Mouse (Mus musculus) stomach, postnatal 0 days (tissue): Measurements from ENCODE around the gene Cyp2t4. TPM values are rescaled to one million over a fixed set of nuclear protein-coding genes. Genes with fewer than 3 reads are reported as not detected.

ENCODE experiments used
- ATAC-seq: fragments of 200-750 bp; cut with Nextera tagmentation; 2 replicates; pipeline ENCODE4 v1.8.0; 2017; ENCODE audit not compliant: low FRiP score, low TSS enrichment
- DNase-seq: peaks from one replicate; pipeline ENCODE4 v3.0.0-alpha.2; 2016; ENCODE audit warnings: low spot score
- H3K27ac ChIP-seq: fragments of 300-500 bp; sonication (generic); replicated peaks from 2 replicates; pipeline ENCODE4 v1.5.1; 2014; ENCODE audit warnings: mild to moderate bottlenecking, control low read depth
- H3K27me3 ChIP-seq: fragments of 300-500 bp; sonication (generic); 2 replicates; pipeline ENCODE4 v1.6.1; 2014; ENCODE audit warnings: low read length; ENCODE audit not compliant: control insufficient read depth, insufficient read depth
- H3K36me3 ChIP-seq: fragments of 300-500 bp; sonication (generic); 2 replicates; pipeline ENCODE4 v1.6.1; 2014; ENCODE audit warnings: low read length, mixed read lengths; ENCODE audit not compliant: control insufficient read depth, insufficient read depth
- H3K4me1 ChIP-seq: fragments of 300-500 bp; sonication (generic); replicated peaks from 2 replicates; pipeline ENCODE4 v1.6.1; 2014; ENCODE audit warnings: antibody characterized with exemption; ENCODE audit not compliant: control insufficient read depth, insufficient read depth
- H3K4me2 ChIP-seq: fragments of 300-500 bp; sonication (generic); replicated peaks from 2 replicates; pipeline ENCODE4 v1.6.1; 2014; ENCODE audit warnings: low read depth, mild to moderate bottlenecking, control low read depth, moderate library complexity
- H3K4me3 ChIP-seq: fragments of 300-500 bp; sonication (generic); 2 replicates; pipeline ENCODE4 v1.5.1; 2014; ENCODE audit warnings: low read depth, low read length, control low read depth
- H3K9ac ChIP-seq: fragments of 300-500 bp; sonication (generic); 2 replicates; pipeline ENCODE4 v1.6.1; 2014; ENCODE audit warnings: mild to moderate bottlenecking, low read length, control low read depth, mixed read lengths
- H3K9me3 ChIP-seq: fragments of 300-500 bp; sonication (generic); 2 replicates; pipeline ENCODE4 v1.6.1; 2016; ENCODE audit warnings: low read length; ENCODE audit not compliant: control insufficient read depth
- CTCF ChIP-seq: IDR thresholded peaks from 2 replicates; pipeline ENCODE4 v1.5.1; 2016; ENCODE audit warnings: antibody characterized with exemption, low read depth, mild to moderate bottlenecking, moderate library complexity
- EP300 ChIP-seq: optimal IDR thresholded peaks from 2 replicates; pipeline ENCODE3; 2016; ENCODE audit warnings: antibody characterized with exemption
- WGBS: fragments of 180-500 bp; shearing (Covaris S2); extraction: QIAGEN DNeasy Blood & Tissue Kit; methylation state at CpG from one replicate; pipeline ENCODE4 v1.1.7; 2014; 5-methylcytosine and 5-hydroxymethylcytosine counted together
- polyA plus RNA-seq: library from polyadenylated mRNA; unstranded; fragments of >200 nt; fragmentation: Nextera tagmentation; extraction: Ambion mirVana; gene quantifications from 2 replicates; pipeline ENCODE4 v1.2.1, GENCODE M21; 2015

Gene Cyp2t4
- 0.11 TPM in 1 of 2 replicates, not detected in the other for polyA plus RNA-seq

DNA sequence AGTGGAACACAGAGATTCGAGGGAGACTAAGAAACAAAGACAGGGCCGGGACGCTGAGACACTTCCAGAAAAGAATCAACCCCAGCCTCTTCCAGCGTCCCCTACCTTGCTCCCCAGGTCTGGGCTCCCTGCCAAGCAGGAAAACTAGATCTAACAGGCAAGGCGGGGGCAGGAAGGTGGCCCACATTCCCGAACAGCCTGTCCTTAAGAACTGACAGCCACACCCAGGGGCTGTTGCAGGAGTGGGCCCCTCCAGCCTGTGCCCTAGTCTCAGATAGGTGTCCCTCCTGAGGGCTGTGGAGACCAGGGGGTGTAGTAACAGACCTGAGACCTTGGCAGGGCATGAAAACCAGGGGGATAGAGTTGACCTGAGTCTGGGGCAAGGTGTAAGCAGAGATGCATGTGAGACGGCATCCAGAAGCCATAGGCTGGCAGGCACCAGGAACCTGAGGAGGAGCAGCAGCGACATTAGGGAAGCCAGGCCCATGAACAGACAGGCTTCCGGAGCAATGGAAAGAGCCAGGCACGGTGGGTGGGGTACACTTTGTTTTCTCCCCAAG, at the start of gene Cyp2t4:
Cyp2t4 (plus strand) TSS at position 510 of the 560 bp plus-strand sequence.
- TF ChIP-seq EP300, result no peak
- TF ChIP-seq CTCF, result no peak
- Histone ChIP-seq H3K4me3 (no peak within 1 kb of the TSS), H3K4me2 (no peak within 1 kb of the TSS), H3K27me3 (no peaks in the 10 kb centered on the region), H3K9ac (peak within 1 kb of the TSS; percentile 41; the same call in 1 of the 2 replicates), H3K36me3 (peaks cover 2% of the 10 kb centered on the region), H3K27ac (peak within 1 kb of the TSS; percentile 82), H3K9me3 (no peaks in the 10 kb centered on the region), H3K4me1 (no peaks in the 10 kb centered on the region)
- peak; percentile 80 for ATAC-seq
- DNase-seq, result peak; percentile 81
- whole genome bisulfite sequencing, result 32% methylated on average over 10 of the region's 10 CpGs

DNA sequence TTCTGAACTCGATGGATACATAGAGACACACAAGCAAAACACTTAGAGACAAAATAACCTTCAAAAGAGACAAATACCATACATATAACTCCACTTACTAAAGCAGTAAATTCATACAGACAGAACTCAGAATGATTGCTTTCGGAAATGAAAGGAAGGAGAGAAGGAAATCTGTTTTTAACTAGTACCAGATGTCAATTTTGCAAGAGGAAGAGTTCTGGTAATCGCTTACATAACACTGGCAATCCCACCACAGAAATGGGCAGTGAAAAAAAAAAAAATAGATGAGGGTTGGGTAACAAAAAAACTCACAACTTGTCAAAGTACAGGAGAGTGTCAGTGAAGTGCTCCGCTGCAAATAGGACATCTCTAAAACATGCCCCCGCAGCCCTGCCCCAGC, 48.6 kb upstream of the Cyp2t4 start:
- Histone ChIP-seq H3K4me3 (no peak overlapping the region), H3K4me2 (no peak overlapping the region), H3K36me3 (no peaks in the 10 kb centered on the region), H3K27me3 (no peaks in the 10 kb centered on the region), H3K9me3 (no peaks in the 10 kb centered on the region), H3K27ac (no peak overlapping the region), H3K4me1 (no peaks in the 10 kb centered on the region), H3K9ac (no peak overlapping the region)
- DNase-seq (no peak), ATAC-seq (no peak)
- TF ChIP-seq EP300 (no peak), CTCF (no peak)
- 77% methylated on average over 5 of the region's 5 CpGs for WGBS

DNA sequence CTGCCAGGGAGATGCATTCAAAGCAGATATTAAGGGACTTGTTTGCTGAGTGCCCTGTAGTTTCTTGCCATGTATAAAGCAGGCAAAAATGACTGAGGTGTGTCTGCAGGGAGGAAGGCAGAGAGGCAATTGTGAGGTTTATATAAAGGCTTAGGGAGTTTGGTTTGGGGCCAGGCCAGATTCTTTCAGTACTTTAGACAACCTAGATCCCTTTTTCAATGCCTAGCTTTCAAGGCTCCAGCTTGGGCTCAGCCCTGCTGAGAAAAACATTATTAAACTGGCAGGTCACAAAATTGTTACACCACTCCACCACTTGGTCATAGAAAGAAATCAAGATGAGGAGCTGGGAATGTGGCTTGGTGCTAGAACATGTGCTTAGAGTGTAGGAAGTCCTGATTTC, 43.2 kb upstream of the Cyp2t4 start:
- no peak for TF ChIP-seq EP300
- no peak for TF ChIP-seq CTCF
- no peak overlapping the region for H3K4me3 ChIP-seq
- H3K9me3 ChIP-seq, result no peaks in the 10 kb centered on the region
- DNase-seq (no peak), ATAC-seq (no peak)
- H3K27me3 ChIP-seq, result no peaks in the 10 kb centered on the region
- no peak overlapping the region for H3K9ac ChIP-seq
- no peaks in the 10 kb centered on the region for H3K4me1 ChIP-seq
- H3K27ac ChIP-seq, result peak overlapping the region; percentile 35; the same call in 1 of the 2 replicates
- no peaks in the 10 kb centered on the region for H3K36me3 ChIP-seq
- no peak overlapping the region for H3K4me2 ChIP-seq

DNA sequence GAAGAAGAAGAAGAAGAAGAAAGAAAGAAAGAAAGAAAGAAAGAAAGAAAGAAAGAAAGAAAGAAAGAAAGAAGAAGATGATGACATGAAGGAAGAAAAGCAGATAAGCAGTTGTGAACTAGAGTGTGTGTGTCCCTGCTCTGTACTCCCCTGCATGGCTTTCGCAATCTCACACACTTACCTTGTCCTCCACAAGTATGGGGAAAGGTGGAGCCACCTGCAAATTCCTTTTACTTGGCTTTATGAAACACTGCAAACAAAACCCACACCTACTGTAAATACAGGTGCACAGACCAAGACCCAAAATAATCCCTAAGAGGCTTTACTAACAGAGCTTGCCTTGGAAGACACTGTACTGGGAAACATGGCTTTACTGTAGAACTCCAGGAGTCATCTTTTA, 42.5 kb upstream of the Cyp2t4 start:
- Histone ChIP-seq H3K27me3 (no peaks in the 10 kb centered on the region), H3K9me3 (no peaks in the 10 kb centered on the region), H3K4me1 (no peaks in the 10 kb centered on the region), H3K4me3 (no peak overlapping the region), H3K9ac (no peak overlapping the region), H3K36me3 (no peaks in the 10 kb centered on the region), H3K4me2 (no peak overlapping the region), H3K27ac (no peak overlapping the region)
- DNase-seq (no peak), ATAC-seq (0 out of 2 replicates have a peak, but pooled peaks have one; percentile 18)
- TF ChIP-seq EP300 (no peak), CTCF (no peak)
- WGBS, result 53% methylated on average over 1 of the region's 1 CpGs

DNA sequence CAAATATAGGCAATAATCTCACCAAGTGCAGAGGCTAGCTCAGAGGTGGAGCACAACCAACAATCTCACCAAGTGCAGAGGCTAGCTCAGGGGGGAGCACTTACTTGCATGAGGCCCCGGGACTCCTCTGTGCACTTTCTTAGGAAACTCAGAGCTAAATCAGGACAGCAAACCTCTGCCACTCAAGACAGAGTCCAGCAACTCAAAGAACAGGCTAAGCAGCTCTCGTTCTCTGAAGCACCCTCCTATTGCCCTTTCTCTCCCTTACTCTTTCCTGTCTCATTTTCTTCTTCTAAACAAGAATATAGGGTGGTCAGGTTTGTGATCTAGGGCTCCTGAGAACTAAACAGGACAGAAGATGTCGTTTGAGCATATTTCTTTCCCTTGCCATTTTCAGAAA, 41.5 kb upstream of the Cyp2t4 start:
- Histone ChIP-seq H3K4me1 (no peaks in the 10 kb centered on the region), H3K27me3 (no peaks in the 10 kb centered on the region), H3K27ac (peak overlapping the region; percentile 35; the same call in 1 of the 2 replicates), H3K9me3 (no peaks in the 10 kb centered on the region), H3K9ac (no peak overlapping the region), H3K36me3 (no peaks in the 10 kb centered on the region), H3K4me3 (no peak overlapping the region), H3K4me2 (no peak overlapping the region)
- WGBS, result 62% methylated on average over 3 of the region's 3 CpGs
- DNase-seq (no peak), ATAC-seq (no peak)
- TF ChIP-seq CTCF (no peak), EP300 (no peak)

DNA sequence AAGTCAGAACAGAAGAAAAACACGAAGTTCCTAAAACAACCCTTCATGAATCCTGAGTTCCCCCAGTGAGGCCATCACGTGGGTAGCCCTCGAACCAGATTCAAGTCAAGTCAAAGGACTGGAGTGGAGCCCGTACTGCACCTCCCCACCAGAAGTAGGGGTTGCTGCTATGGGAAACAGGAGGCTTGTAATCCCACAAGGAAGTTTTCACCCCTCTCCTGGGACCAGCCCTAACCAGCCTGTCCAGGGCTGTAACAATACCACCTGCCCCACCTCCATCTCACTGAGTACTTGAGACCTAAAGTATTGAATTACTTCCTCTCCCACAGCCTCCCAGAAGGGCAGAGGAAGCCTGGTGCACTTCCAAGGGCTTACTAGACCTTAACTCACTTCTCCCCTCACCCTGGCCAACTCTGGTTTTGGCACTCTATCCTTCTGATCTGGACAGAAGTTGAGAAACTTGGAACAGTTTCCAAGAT, 35.4 kb upstream of the Cyp2t4 start:
- ATAC-seq (peak; percentile 60), DNase-seq (no peak)
- H3K36me3 ChIP-seq, result no peaks in the 10 kb centered on the region
- WGBS, result 46% methylated on average over 4 of the region's 4 CpGs
- peak overlapping the region; percentile 63 for H3K27ac ChIP-seq
- no peaks in the 10 kb centered on the region for H3K4me1 ChIP-seq
- no peak overlapping the region for H3K4me3 ChIP-seq
- no peaks in the 10 kb centered on the region for H3K27me3 ChIP-seq
- H3K9ac ChIP-seq, result no peak overlapping the region
- peak; percentile 60 for TF ChIP-seq EP300
- no peak for TF ChIP-seq CTCF
- no peaks in the 10 kb centered on the region for H3K9me3 ChIP-seq
- no peak overlapping the region for H3K4me2 ChIP-seq
